Mouse (Mus musculus): ENCODE data around the gene Snupn. TPM values are rescaled to one million over a fixed set of nuclear protein-coding genes. Genes with fewer than 3 reads are reported as not detected.

Snupn gene
- polyA plus RNA-seq, 1 experiment = 14.9 TPM

GRCm38 (mm10) chr9:57003011-57003410 is 52.3 kb downstream of the Snupn start:
- H3K27ac ChIP-seq (ENCODE audit: control insufficient read depth, insufficient read depth, low read depth, low read length, poor library complexity) = no peak overlapping the region
- no peaks in the 10 kb centered on the region for H3K4me1 ChIP-seq (ENCODE audit: control insufficient read depth, insufficient read depth, low read length)
- no peak overlapping the region for H3K4me3 ChIP-seq (replicated peaks; ENCODE audit: control insufficient read depth, low read depth, low read length)
- WGBS = 81% methylated on average over 4 of the region's 4 CpGs
- TF ChIP-seq POLR2A (IDR thresholded peaks at IDR 0.05; ENCODE audit: borderline replicate concordance, control insufficient read depth, low read depth, low read length) (no peak), CTCF (IDR thresholded peaks at IDR 0.05; ENCODE audit: control insufficient read depth, insufficient read depth, low read length) (no peak)

GRCm38 (mm10) chr9:57012393-57012792 is 61.7 kb downstream of the Snupn start:
- Histone ChIP-seq H3K27ac (ENCODE audit: control insufficient read depth, insufficient read depth, low read depth, low read length, poor library complexity) (no peak overlapping the region), H3K4me3 (replicated peaks; ENCODE audit: control insufficient read depth, low read depth, low read length) (no peak overlapping the region), H3K4me1 (ENCODE audit: control insufficient read depth, insufficient read depth, low read length) (no peaks in the 10 kb centered on the region)
- no peak for TF ChIP-seq CTCF (IDR thresholded peaks at IDR 0.05; ENCODE audit: control insufficient read depth, insufficient read depth, low read length)
- TF ChIP-seq POLR2A (IDR thresholded peaks at IDR 0.05; ENCODE audit: borderline replicate concordance, control insufficient read depth, low read depth, low read length) = no peak
- 75% methylated on average over 1 of the region's 1 CpGs for WGBS

- no peaks in the 10 kb centered on the region for H3K4me1 ChIP-seq (ENCODE audit: control insufficient read depth, insufficient read depth, low read length)
- TF ChIP-seq POLR2A (IDR thresholded peaks at IDR 0.05; ENCODE audit: borderline replicate concordance, control insufficient read depth, low read depth, low read length) (no peak), CTCF (IDR thresholded peaks at IDR 0.05; ENCODE audit: control insufficient read depth, insufficient read depth, low read length) (no peak)
- no peak overlapping the region for H3K27ac ChIP-seq (ENCODE audit: control insufficient read depth, insufficient read depth, low read depth, low read length, poor library complexity)
- no peak overlapping the region for H3K4me3 ChIP-seq (replicated peaks; ENCODE audit: control insufficient read depth, low read depth, low read length)
- WGBS = 81% methylated on average over 4 of the region's 4 CpGs
Observed at GRCm38 (mm10) chr9:57012895-57013294, 62.2 kb downstream of the Snupn start.

GRCm38 (mm10) chr9:57013756-57014155 is 63.1 kb downstream of the Snupn start:
- 77% methylated on average over 1 of the region's 1 CpGs for WGBS

GRCm38 (mm10) chr9:57014766-57015165 is 64.1 kb downstream of the Snupn start:
- no peak for TF ChIP-seq CTCF (IDR thresholded peaks at IDR 0.05; ENCODE audit: control insufficient read depth, insufficient read depth, low read length)
- TF ChIP-seq POLR2A (IDR thresholded peaks at IDR 0.05; ENCODE audit: borderline replicate concordance, control insufficient read depth, low read depth, low read length) = no peak
- Histone ChIP-seq H3K27ac (ENCODE audit: control insufficient read depth, insufficient read depth, low read depth, low read length, poor library complexity) (no peak overlapping the region), H3K4me1 (ENCODE audit: control insufficient read depth, insufficient read depth, low read length) (no peaks in the 10 kb centered on the region), H3K4me3 (replicated peaks; ENCODE audit: control insufficient read depth, low read depth, low read length) (no peak overlapping the region)
- WGBS = 83% methylated on average over 1 of the region's 1 CpGs

More at GRCm38 (mm10) chr9:57013756-57014155, 63.1 kb downstream of the Snupn start:
- H3K4me3 ChIP-seq (replicated peaks; ENCODE audit: control insufficient read depth, low read depth, low read length) = no peak overlapping the region
- no peak for TF ChIP-seq POLR2A (IDR thresholded peaks at IDR 0.05; ENCODE audit: borderline replicate concordance, control insufficient read depth, low read depth, low read length)
- TF ChIP-seq CTCF (IDR thresholded peaks at IDR 0.05; ENCODE audit: control insufficient read depth, insufficient read depth, low read length) = no peak
- no peak overlapping the region for H3K27ac ChIP-seq (ENCODE audit: control insufficient read depth, insufficient read depth, low read depth, low read length, poor library complexity)
- no peaks in the 10 kb centered on the region for H3K4me1 ChIP-seq (ENCODE audit: control insufficient read depth, insufficient read depth, low read length)

GRCm38 (mm10) chr9:57017631-57018030 is 67.0 kb downstream of the Snupn start:
- TF ChIP-seq CTCF (IDR thresholded peaks at IDR 0.05; ENCODE audit: control insufficient read depth, insufficient read depth, low read length) (no peak), POLR2A (IDR thresholded peaks at IDR 0.05; ENCODE audit: borderline replicate concordance, control insufficient read depth, low read depth, low read length) (no peak)
- H3K27ac ChIP-seq (ENCODE audit: control insufficient read depth, insufficient read depth, low read depth, low read length, poor library complexity) = no peak overlapping the region
- H3K4me3 ChIP-seq (replicated peaks; ENCODE audit: control insufficient read depth, low read depth, low read length) = no peak overlapping the region
- 74% methylated on average over 1 of the region's 1 CpGs for WGBS
- no peaks in the 10 kb centered on the region for H3K4me1 ChIP-seq (ENCODE audit: control insufficient read depth, insufficient read depth, low read length)

GRCm38 (mm10) chr9:57031756-57032155 is 81.1 kb downstream of the Snupn start:
- Histone ChIP-seq H3K4me1 (ENCODE audit: control insufficient read depth, insufficient read depth, low read length) (no peaks in the 10 kb centered on the region), H3K27ac (ENCODE audit: control insufficient read depth, insufficient read depth, low read depth, low read length, poor library complexity) (no peak overlapping the region), H3K4me3 (replicated peaks; ENCODE audit: control insufficient read depth, low read depth, low read length) (no peak overlapping the region)
- WGBS = 88% methylated on average over 1 of the region's 1 CpGs
- no peak for TF ChIP-seq CTCF (IDR thresholded peaks at IDR 0.05; ENCODE audit: control insufficient read depth, insufficient read depth, low read length)
- TF ChIP-seq POLR2A (IDR thresholded peaks at IDR 0.05; ENCODE audit: borderline replicate concordance, control insufficient read depth, low read depth, low read length) = no peak

Other genes with a start within 250 kb of the Snupn start
- 0.87 TPM in 1 of 2 replicates, not detected in the other for gene Lingo1, start 154.4 kb upstream of the Snupn start, polyA plus RNA-seq (2011; ENCODE audit: insufficient read depth, insufficient read length, low replicate concordance, missing spikeins)
- not detected in 2 replicates for gene Odf3l1, start 86.2 kb upstream of the Snupn start, polyA plus RNA-seq (2011; ENCODE audit: insufficient read depth, insufficient read length, low replicate concordance, missing spikeins)
- gene Cspg4, start 85.8 kb upstream of the Snupn start, polyA plus RNA-seq (2011; ENCODE audit: insufficient read depth, insufficient read length, low replicate concordance, missing spikeins) = 0.29 and 1.4 TPM in 2 replicates
- 2.4 and 3.4 TPM in 2 replicates for gene Snx33, start 22.5 kb upstream of the Snupn start, polyA plus RNA-seq (2011; ENCODE audit: insufficient read depth, insufficient read length, low replicate concordance, missing spikeins)
- gene Imp3, start 13.4 kb upstream of the Snupn start, polyA plus RNA-seq (2011; ENCODE audit: insufficient read depth, insufficient read length, low replicate concordance, missing spikeins) = 36.0 and 83.1 TPM in 2 replicates
- gene Ptpn9, start 44.0 kb downstream of the Snupn start, polyA plus RNA-seq (2011; ENCODE audit: insufficient read depth, insufficient read length, low replicate concordance, missing spikeins) = 3.3 and 6.0 TPM in 2 replicates
- 14.5 and 29.2 TPM in 2 replicates for gene Sin3a, start 121.2 kb downstream of the Snupn start, polyA plus RNA-seq (2011; ENCODE audit: insufficient read depth, insufficient read length, low replicate concordance, missing spikeins)
- 59.3 and 101 TPM in 2 replicates for gene Man2c1, start 179.8 kb downstream of the Snupn start, polyA plus RNA-seq (2011; ENCODE audit: insufficient read depth, insufficient read length, low replicate concordance, missing spikeins)
- gene Neil1, start 197.4 kb downstream of the Snupn start, polyA plus RNA-seq (2011; ENCODE audit: insufficient read depth, insufficient read length, low replicate concordance, missing spikeins) = 8.8 and 17.9 TPM in 2 replicates
- gene Commd4, start 207.5 kb downstream of the Snupn start, polyA plus RNA-seq (2011; ENCODE audit: insufficient read depth, insufficient read length, low replicate concordance, missing spikeins) = 38.6 and 97.6 TPM in 2 replicates